Mouse (Mus musculus) stomach, postnatal 0 days (tissue): Measurements from ENCODE around the gene Gsg1l. TPM values are rescaled to one million over a fixed set of nuclear protein-coding genes. Genes with fewer than 3 reads are reported as not detected.

ENCODE experiments used
- ATAC-seq: fragments of 200-750 bp; cut with Nextera tagmentation; 2 replicates; pipeline ENCODE4 v1.8.0; 2017; ENCODE audit not compliant: low FRiP score, low TSS enrichment
- DNase-seq: peaks from one replicate; pipeline ENCODE4 v3.0.0-alpha.2; 2016; ENCODE audit warnings: low spot score
- H3K27ac ChIP-seq: fragments of 300-500 bp; sonication (generic); replicated peaks from 2 replicates; pipeline ENCODE4 v1.5.1; 2014; ENCODE audit warnings: mild to moderate bottlenecking, control low read depth
- H3K27me3 ChIP-seq: fragments of 300-500 bp; sonication (generic); 2 replicates; pipeline ENCODE4 v1.6.1; 2014; ENCODE audit warnings: low read length; ENCODE audit not compliant: control insufficient read depth, insufficient read depth
- H3K36me3 ChIP-seq: fragments of 300-500 bp; sonication (generic); 2 replicates; pipeline ENCODE4 v1.6.1; 2014; ENCODE audit warnings: low read length, mixed read lengths; ENCODE audit not compliant: control insufficient read depth, insufficient read depth
- H3K4me1 ChIP-seq: fragments of 300-500 bp; sonication (generic); replicated peaks from 2 replicates; pipeline ENCODE4 v1.6.1; 2014; ENCODE audit warnings: antibody characterized with exemption; ENCODE audit not compliant: control insufficient read depth, insufficient read depth
- H3K4me2 ChIP-seq: fragments of 300-500 bp; sonication (generic); replicated peaks from 2 replicates; pipeline ENCODE4 v1.6.1; 2014; ENCODE audit warnings: low read depth, mild to moderate bottlenecking, control low read depth, moderate library complexity
- H3K4me3 ChIP-seq: fragments of 300-500 bp; sonication (generic); 2 replicates; pipeline ENCODE4 v1.5.1; 2014; ENCODE audit warnings: low read depth, low read length, control low read depth
- H3K9ac ChIP-seq: fragments of 300-500 bp; sonication (generic); 2 replicates; pipeline ENCODE4 v1.6.1; 2014; ENCODE audit warnings: mild to moderate bottlenecking, low read length, control low read depth, mixed read lengths
- H3K9me3 ChIP-seq: fragments of 300-500 bp; sonication (generic); 2 replicates; pipeline ENCODE4 v1.6.1; 2016; ENCODE audit warnings: low read length; ENCODE audit not compliant: control insufficient read depth
- CTCF ChIP-seq: IDR thresholded peaks from 2 replicates; pipeline ENCODE4 v1.5.1; 2016; ENCODE audit warnings: antibody characterized with exemption, low read depth, mild to moderate bottlenecking, moderate library complexity
- EP300 ChIP-seq: optimal IDR thresholded peaks from 2 replicates; pipeline ENCODE3; 2016; ENCODE audit warnings: antibody characterized with exemption
- WGBS: fragments of 180-500 bp; shearing (Covaris S2); extraction: QIAGEN DNeasy Blood & Tissue Kit; methylation state at CpG from one replicate; pipeline ENCODE4 v1.1.7; 2014; 5-methylcytosine and 5-hydroxymethylcytosine counted together
- polyA plus RNA-seq: library from polyadenylated mRNA; unstranded; fragments of >200 nt; fragmentation: Nextera tagmentation; extraction: Ambion mirVana; gene quantifications from 2 replicates; pipeline ENCODE4 v1.2.1, GENCODE M21; 2015

The Gsg1l gene
- polyA plus RNA-seq, 1 experiment from 2014 or later = 0.67 TPM

DNA sequence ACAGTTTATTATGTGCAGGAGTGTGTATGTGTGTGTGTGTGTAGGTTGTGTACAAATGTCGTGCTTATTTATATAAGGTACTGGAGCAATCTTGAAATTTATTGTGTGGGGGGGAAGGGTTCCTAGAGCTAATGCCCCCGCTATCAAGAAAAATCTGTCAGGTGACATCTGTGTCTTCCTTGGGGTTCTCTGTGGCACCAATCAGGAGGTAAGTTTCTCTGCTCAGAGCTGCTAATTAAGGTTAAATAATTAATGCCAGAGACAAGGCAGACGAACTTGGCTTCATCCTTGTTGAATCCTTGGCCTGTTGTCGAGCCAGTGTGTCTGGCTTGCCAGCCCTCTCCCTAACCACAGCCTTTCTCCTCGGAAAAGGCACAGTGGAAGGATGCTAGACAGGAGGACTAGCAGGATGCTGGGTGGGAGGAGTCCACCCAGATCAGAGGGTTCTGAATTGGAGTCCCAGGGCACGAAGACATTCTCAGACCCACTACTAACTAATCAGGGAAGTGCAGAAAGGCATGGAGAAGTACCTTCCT, 89.8 kb downstream of the Gsg1l start:
- no peaks in the 10 kb centered on the region for H3K36me3 ChIP-seq

DNA sequence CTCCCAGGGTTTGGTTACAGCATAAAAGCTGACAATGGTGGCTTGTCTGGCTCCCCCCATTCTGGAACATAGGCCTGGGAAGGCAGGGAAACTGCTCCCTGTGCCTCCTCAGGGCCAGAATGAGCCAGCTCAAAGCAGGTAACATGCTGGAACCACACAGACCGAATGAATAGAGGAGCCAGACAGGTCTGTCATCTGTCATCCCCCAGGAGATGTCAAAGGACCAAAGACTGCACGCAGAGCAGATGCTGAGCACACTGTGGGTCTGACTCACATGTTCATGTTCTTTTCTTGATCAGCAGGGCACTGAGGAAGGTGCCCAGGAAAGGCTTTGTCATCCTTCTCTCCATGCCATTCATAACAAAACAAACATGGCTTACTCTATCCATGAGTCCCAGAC, 90.4 kb downstream of the Gsg1l start:
- Histone ChIP-seq H3K9me3 (no peaks in the 10 kb centered on the region), H3K4me1 (no peaks in the 10 kb centered on the region), H3K4me2 (no peak overlapping the region), H3K9ac (no peak overlapping the region), H3K4me3 (no peak overlapping the region), H3K27ac (no peak overlapping the region), H3K27me3 (no peaks in the 10 kb centered on the region), H3K36me3 (no peaks in the 10 kb centered on the region)
- ATAC-seq (no peak), DNase-seq (no peak)
- WGBS = 20% methylated on average over 2 of the region's 2 CpGs
- TF ChIP-seq CTCF (no peak), EP300 (no peak)

More for the DNA sequence above, 89.8 kb downstream of the Gsg1l start:
- WGBS = 48% methylated on average over 6 of the region's 6 CpGs
- no peak overlapping the region for H3K4me2 ChIP-seq
- H3K4me3 ChIP-seq = no peak overlapping the region
- TF ChIP-seq CTCF (no peak), EP300 (no peak)
- H3K4me1 ChIP-seq = no peaks in the 10 kb centered on the region
- ATAC-seq (no peak), DNase-seq (no peak)
- no peak overlapping the region for H3K27ac ChIP-seq
- no peaks in the 10 kb centered on the region for H3K9me3 ChIP-seq
- H3K27me3 ChIP-seq = no peaks in the 10 kb centered on the region
- H3K9ac ChIP-seq = no peak overlapping the region

DNA sequence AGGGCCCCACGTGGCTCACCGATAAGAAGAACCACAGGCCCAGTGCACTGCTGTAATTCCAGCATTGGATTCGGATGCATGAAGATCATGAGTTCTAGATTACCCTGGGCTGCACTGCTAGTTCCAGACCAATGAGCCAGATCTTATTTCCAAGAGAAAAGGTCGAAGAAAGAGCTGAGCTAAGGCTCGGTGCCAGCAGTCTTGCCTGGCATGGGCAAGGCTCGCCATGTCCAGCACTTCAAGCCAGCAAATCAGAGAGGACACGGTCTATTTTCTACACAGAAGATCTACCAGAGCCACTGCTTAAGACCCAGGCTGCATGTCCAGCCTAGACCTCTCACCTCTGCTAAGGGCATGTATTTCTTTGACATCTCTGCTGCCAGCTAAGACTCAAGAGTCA, 92.2 kb downstream of the Gsg1l start:
- Histone ChIP-seq H3K4me3 (no peak overlapping the region), H3K4me1 (no peaks in the 10 kb centered on the region), H3K27ac (no peak overlapping the region), H3K9ac (no peak overlapping the region), H3K4me2 (no peak overlapping the region), H3K36me3 (no peaks in the 10 kb centered on the region), H3K27me3 (no peaks in the 10 kb centered on the region), H3K9me3 (no peaks in the 10 kb centered on the region)
- WGBS = 80% methylated on average over 7 of the region's 7 CpGs
- TF ChIP-seq CTCF (no peak), EP300 (no peak)
- ATAC-seq (no peak), DNase-seq (no peak)

DNA sequence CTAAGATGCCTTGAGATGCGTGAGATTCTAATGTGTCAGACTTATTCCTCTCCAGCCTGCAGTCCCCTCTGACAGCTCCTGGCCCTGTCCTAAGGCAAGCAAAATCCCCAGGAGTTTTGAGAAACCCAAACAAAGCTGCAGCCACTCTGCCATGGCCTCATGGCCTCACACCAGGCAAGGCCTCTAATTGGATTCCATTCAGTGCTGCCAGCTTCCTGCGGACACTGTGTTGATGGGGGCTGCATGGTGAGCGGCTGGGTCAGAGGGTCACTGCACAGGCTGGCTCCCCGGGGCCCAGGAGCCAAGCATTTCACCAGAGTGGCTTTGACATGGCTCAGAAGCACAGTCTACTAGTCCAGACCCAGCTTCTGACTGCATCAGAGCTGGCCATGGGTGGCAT, 92.7 kb downstream of the Gsg1l start:
- no peaks in the 10 kb centered on the region for H3K36me3 ChIP-seq
- no peak overlapping the region for H3K27ac ChIP-seq
- no peaks in the 10 kb centered on the region for H3K27me3 ChIP-seq
- 33% methylated on average over 4 of the region's 4 CpGs for WGBS
- H3K9me3 ChIP-seq = no peaks in the 10 kb centered on the region
- no peaks in the 10 kb centered on the region for H3K4me1 ChIP-seq
- ATAC-seq (no peak), DNase-seq (no peak)
- no peak overlapping the region for H3K9ac ChIP-seq
- TF ChIP-seq EP300 = no peak
- no peak for TF ChIP-seq CTCF
- no peak overlapping the region for H3K4me2 ChIP-seq
- H3K4me3 ChIP-seq = no peak overlapping the region

DNA sequence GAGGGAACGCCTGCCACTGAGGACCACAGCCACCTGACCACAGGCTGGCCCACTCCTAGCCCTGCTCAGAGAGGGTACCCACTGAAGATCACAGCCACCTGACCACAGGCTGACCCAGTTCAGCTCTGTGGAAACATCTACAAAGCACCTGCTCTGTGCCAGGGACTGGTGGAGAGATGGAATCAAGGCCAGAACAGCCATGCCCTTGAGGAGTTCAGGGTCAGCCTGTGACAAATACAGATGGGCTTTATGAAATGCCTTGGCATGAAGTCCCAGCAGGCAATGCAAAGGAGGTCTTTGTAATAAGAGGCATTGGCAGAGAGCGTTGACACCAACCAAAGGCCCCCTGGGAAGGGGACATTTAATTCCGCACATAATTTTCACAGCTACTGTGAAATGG, 93.9 kb downstream of the Gsg1l start:
- no peak for TF ChIP-seq CTCF
- TF ChIP-seq EP300 = no peak
- Histone ChIP-seq H3K9ac (no peak overlapping the region), H3K9me3 (no peaks in the 10 kb centered on the region), H3K27ac (no peak overlapping the region), H3K4me1 (no peaks in the 10 kb centered on the region), H3K4me3 (no peak overlapping the region), H3K4me2 (no peak overlapping the region), H3K27me3 (no peaks in the 10 kb centered on the region), H3K36me3 (no peaks in the 10 kb centered on the region)
- no peak for ATAC-seq
- no peak for DNase-seq
- 90% methylated on average over 3 of the region's 3 CpGs for WGBS

DNA sequence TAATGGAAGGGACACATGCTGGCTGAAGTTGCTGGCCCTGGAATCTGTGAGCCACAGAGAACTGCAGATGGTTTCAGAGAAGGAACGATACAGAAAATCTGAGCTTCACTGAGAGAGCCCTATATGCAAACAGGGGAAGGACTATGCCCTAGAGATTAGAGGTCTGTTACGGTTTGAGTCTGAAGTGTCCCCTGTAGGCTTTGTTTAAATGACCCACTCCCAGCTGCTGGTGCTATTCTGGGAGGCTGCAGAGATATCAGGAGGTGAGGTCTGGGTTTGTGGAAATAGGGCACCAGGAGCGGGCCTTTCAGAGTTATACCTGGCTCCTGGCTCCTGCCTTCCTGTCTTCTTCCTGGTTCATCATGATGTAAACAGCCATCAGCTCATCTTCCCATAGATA, 95.1 kb downstream of the Gsg1l start:
- DNase-seq = no peak

More for the DNA sequence above, 95.1 kb downstream of the Gsg1l start:
- no peaks in the 10 kb centered on the region for H3K9me3 ChIP-seq
- no peaks in the 10 kb centered on the region for H3K36me3 ChIP-seq
- H3K4me1 ChIP-seq = no peaks in the 10 kb centered on the region
- no peak overlapping the region for H3K9ac ChIP-seq
- no peak overlapping the region for H3K4me3 ChIP-seq
- H3K4me2 ChIP-seq = no peak overlapping the region
- no peak overlapping the region for H3K27ac ChIP-seq
- TF ChIP-seq CTCF = no peak
- TF ChIP-seq EP300 = no peak
- ATAC-seq = no peak
- H3K27me3 ChIP-seq = no peaks in the 10 kb centered on the region
- WGBS = 68% methylated on average over 3 of the region's 3 CpGs
